Mouse (Mus musculus) lung, embryonic 14.5 days (tissue): ENCODE measurements around the gene Fam222b. TPM values are rescaled to one million over a fixed set of nuclear protein-coding genes. Genes with fewer than 3 reads are reported as not detected.

Experiments used
- ATAC-seq: fragments of 200-750 bp; cut with Nextera tagmentation; 2 replicates; pipeline ENCODE4 v1.8.0; 2017; ENCODE audit warnings: mild to moderate bottlenecking, moderate TSS enrichment, moderate library complexity; ENCODE audit not compliant: insufficient read depth
- DNase-seq: peaks from one replicate; pipeline ENCODE4 v3.0.0-alpha.2; 2015
- H3K27ac ChIP-seq: fragments of 300-500 bp; sonication (generic); 2 replicates; pipeline ENCODE4 v1.5.1; 2014; ENCODE audit warnings: low read depth, mild to moderate bottlenecking, moderate library complexity
- H3K27me3 ChIP-seq: fragments of 300-500 bp; sonication (generic); 2 replicates; pipeline ENCODE4 v1.6.1; 2014; ENCODE audit warnings: low read length, control low read depth; ENCODE audit not compliant: insufficient read depth
- H3K36me3 ChIP-seq: fragments of 300-500 bp; sonication (generic); 2 replicates; pipeline ENCODE4 v1.6.1; 2014; ENCODE audit warnings: control low read depth; ENCODE audit not compliant: insufficient read depth
- H3K4me1 ChIP-seq: fragments of 300-500 bp; sonication (generic); 2 replicates; pipeline ENCODE4 v1.6.1; 2014; ENCODE audit warnings: antibody characterized with exemption, control low read depth; ENCODE audit not compliant: insufficient read depth
- H3K4me2 ChIP-seq: fragments of 300-500 bp; sonication (generic); 2 replicates; pipeline ENCODE4 v1.6.1; 2014; ENCODE audit warnings: mild to moderate bottlenecking
- H3K4me3 ChIP-seq: fragments of 300-500 bp; sonication (generic); 2 replicates; pipeline ENCODE4 v1.5.1; 2014; ENCODE audit warnings: low read depth, low read length
- H3K9ac ChIP-seq: fragments of 300-500 bp; sonication (generic); 2 replicates; pipeline ENCODE4 v1.6.1; 2014
- H3K9me3 ChIP-seq: fragments of 300-500 bp; sonication (generic); 2 replicates; pipeline ENCODE4 v1.6.1; 2016; ENCODE audit warnings: low read depth, low read length, control low read depth
- CTCF ChIP-seq: IDR thresholded peaks from 2 replicates; pipeline ENCODE4 v1.5.1; 2016; ENCODE audit warnings: antibody characterized with exemption, low read depth
- WGBS: fragments of 180-500 bp; shearing (Covaris S2); extraction: QIAGEN DNeasy Blood & Tissue Kit; methylation state at CpG from one replicate; pipeline ENCODE4 v1.1.7; 2014; 5-methylcytosine and 5-hydroxymethylcytosine counted together
- polyA plus RNA-seq: library from polyadenylated mRNA; unstranded; fragments of >200 nt; fragmentation: Nextera tagmentation; extraction: Ambion mirVana; gene quantifications from 2 replicates; pipeline ENCODE4 v1.2.1, GENCODE M21; 2014

Fam222b gene
- polyA plus RNA-seq, 1 experiment from 2014 or later = 17.8 TPM

DNA sequence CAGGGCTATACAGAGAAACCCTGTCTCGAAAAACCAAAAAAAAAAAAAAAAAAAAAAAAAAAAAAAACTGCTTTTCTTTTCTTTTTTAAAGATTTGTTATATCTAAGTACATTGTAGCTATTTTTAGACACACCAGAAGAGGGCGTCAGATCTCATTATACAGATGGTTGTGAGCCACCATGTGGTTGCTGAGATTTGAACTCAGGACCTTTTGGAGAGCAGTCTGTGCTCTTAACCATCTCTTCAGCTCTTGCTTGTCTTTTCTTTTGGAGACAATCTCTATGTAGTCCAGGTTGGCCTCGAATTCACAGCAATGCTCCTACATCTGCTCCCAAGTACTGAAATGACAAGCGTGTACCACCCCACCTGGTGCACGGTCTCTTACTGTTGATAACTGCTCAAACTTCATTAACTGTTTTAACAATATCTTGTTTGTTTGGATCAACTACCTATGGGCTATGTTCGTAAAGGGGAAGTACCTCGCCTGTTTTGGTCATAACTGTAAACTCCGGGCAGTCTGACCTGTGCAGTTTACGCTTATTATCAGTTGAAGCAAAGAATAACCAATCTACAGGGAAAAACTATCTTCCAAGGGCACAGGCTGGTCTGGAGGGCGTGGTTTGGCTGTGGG is 81.4 kb downstream of the Fam222b start:
- ATAC-seq (peak; percentile 37; the same call in 1 of the 2 replicates), DNase-seq (peak; percentile 50)
- no peaks in the 10 kb centered on the region for H3K9me3 ChIP-seq
- H3K4me3 ChIP-seq = peak overlapping the region; percentile 59
- no peaks in the 10 kb centered on the region for H3K4me1 ChIP-seq
- peaks cover 16% of the 10 kb centered on the region for H3K36me3 ChIP-seq
- peak; percentile 31 for TF ChIP-seq CTCF
- WGBS = 2% methylated on average over 9 of the region's 10 CpGs
- H3K4me2 ChIP-seq = peak overlapping the region; percentile 96
- H3K27me3 ChIP-seq = no peaks in the 10 kb centered on the region
- no peak overlapping the region for H3K9ac ChIP-seq
- H3K27ac ChIP-seq = peak overlapping the region; percentile 97

DNA sequence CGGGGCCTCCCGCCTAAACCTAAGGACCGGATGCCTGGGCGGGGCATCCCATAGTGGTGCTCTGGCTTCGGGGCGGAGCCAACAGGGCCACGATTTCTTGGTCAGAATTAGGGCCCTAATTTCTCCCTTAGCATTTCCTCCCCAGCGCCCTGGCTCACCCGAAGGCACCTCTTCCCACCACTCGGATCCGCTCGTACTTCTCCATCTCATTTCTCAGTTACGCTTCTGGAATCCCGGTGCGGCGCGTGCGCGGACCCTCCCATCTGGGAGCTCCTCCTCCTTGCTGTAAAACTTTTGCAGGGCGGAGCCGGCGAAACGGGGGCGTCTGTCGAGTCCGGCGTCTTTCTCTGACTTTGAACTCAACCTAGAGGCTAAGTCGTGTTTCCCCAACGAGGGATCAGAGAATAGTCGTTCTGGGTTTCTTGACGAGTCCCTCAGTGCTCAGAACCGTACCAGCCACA is 82.0 kb downstream of the Fam222b start, which contains the start of the genes Nek8 and Tlcd1:
Gene Nek8, minus strand, starts transcription at position 274 of the 461 bp plus-strand sequence.
Gene Tlcd1, plus strand, starts transcription at position 310 of the 461 bp plus-strand sequence.
- no peak for TF ChIP-seq CTCF
- H3K27ac ChIP-seq = peak within 1 kb of the TSS; percentile 97
- H3K9me3 ChIP-seq = no peaks in the 10 kb centered on the region
- peak within 1 kb of the TSS; percentile 51 for H3K9ac ChIP-seq
- no peaks in the 10 kb centered on the region for H3K27me3 ChIP-seq
- under 1% methylated on average over 32 of the region's 32 CpGs for WGBS
- no peaks in the 10 kb centered on the region for H3K4me1 ChIP-seq
- peak; percentile 10; the same call in 1 of the 2 replicates for ATAC-seq
- peak; percentile 98 for DNase-seq
- peak within 1 kb of the TSS; percentile 59 for H3K4me3 ChIP-seq
- H3K4me2 ChIP-seq = peak within 1 kb of the TSS; percentile 96
- peaks cover 21% of the 10 kb centered on the region for H3K36me3 ChIP-seq

DNA sequence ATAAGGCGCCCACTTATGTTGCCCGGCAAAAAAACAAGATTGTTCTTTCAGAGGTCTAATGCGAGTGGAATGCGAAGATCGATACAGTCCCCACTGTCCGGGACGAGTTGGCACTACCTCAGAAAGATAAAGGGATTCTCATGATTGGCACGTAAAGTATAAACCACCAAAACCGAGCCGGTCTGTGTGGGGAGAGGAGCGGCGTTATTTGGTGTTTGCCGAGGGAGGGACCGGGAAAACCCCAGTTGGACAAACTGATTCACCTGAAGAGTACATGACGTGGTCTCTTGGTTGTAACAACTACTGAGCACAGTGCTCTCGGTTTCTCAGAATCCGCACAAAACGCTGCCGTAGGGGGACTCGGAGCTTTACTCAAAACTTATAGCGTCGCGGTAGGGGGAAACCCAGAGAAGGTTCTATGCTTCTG is 82.5 kb downstream of the Fam222b start:
- DNase-seq = peak; percentile 31
- peak overlapping the region; percentile 97 for H3K27ac ChIP-seq

DNA sequence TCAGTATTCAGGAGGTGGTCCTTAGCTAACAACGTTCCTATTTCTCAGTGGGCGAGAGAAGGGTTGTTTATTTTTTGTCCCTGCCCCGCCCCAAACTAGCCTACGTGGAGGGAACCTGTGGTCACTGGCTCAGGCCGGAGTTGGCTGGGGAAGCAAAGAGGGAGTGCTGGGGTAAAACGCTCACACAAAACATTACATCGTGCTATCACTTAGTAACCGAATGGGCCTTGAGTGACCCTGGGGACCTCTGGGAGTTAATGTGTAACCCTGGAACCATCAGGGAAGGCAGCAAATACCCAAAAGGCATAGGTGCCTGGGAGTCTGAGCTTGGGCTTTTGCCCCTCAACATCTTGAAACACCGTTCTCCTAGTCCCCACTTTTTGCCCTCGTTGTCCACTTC is 83.0 kb downstream of the Fam222b start:
- TF ChIP-seq CTCF = no peak
- Histone ChIP-seq H3K4me3 (peak overlapping the region; percentile 59), H3K36me3 (peaks cover 31% of the 10 kb centered on the region), H3K9me3 (no peaks in the 10 kb centered on the region), H3K4me2 (peak overlapping the region; percentile 96), H3K9ac (peak overlapping the region; percentile 51; the same call in 1 of the 2 replicates), H3K27me3 (no peaks in the 10 kb centered on the region), H3K4me1 (peaks cover 6% of the 10 kb centered on the region; the same call in 1 of the 2 replicates), H3K27ac (peak overlapping the region; percentile 97)
- peak; percentile 8; the same call in 1 of the 2 replicates for ATAC-seq
- WGBS = under 1% methylated on average over 10 of the region's 10 CpGs
- peak; percentile 72 for DNase-seq

More for the DNA sequence above, 82.5 kb downstream of the Fam222b start:
- H3K4me2 ChIP-seq = peak overlapping the region; percentile 96
- H3K4me1 ChIP-seq = 0 out of 2 replicates have a peak, but pooled peaks cover 2% of the 10 kb centered on the region
- no peak for TF ChIP-seq CTCF
- H3K27me3 ChIP-seq = no peaks in the 10 kb centered on the region
- H3K4me3 ChIP-seq = peak overlapping the region; percentile 59
- peak overlapping the region; percentile 51 for H3K9ac ChIP-seq
- H3K36me3 ChIP-seq = peaks cover 26% of the 10 kb centered on the region
- no peaks in the 10 kb centered on the region for H3K9me3 ChIP-seq
- WGBS = under 1% methylated on average over 23 of the region's 23 CpGs
- no peak for ATAC-seq

DNA sequence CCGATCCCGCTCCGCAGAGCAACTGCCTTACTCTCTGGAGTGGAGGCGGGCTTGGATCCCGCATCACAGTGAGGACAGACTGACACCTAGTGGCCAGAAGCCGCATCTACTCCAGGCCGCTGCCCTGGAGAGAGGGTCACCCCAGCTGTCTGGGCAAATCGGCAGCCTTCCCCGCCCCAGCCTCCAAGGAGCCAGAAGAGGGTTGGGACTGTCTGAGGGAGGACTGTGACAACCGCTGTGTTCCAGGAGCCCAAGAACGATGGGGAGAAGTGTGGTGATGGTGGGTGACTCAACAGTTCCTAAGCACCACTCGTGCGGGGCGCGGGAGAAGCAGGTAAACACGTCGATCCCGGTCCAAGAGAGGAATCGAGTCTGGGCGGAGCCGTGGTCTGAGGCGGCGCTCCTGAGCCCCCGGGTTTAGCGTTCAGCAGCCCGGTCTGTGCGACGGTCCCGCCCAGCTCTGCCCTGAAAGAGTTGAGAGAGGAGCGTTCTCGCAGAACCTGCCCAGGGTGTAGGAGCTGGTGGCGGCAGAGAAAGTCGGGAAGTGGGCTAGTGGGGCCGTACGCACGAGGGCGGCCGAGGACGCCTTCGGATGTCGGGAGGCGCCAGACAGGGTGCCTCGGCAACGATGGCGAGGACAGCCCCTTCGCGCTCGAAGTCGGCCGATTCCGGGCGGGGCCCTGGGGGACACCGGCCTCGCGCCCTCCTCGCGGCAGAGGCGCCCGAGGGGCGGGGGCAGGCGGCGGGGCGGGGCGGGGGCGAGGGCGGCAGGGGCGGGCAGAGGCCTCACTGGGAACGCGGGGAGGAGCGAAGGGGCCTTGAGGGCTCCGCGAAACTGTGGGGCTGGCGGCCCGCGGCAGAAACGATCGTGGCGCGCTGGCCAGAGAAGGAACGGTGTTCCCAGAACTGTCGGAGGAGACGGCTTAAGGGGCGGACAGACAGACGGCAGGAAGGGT is 83.7 kb downstream of the Fam222b start:
- TF ChIP-seq CTCF = peak; percentile 99
- peak overlapping the region; percentile 96 for H3K4me2 ChIP-seq
- H3K36me3 ChIP-seq = peaks cover 33% of the 10 kb centered on the region

DNA sequence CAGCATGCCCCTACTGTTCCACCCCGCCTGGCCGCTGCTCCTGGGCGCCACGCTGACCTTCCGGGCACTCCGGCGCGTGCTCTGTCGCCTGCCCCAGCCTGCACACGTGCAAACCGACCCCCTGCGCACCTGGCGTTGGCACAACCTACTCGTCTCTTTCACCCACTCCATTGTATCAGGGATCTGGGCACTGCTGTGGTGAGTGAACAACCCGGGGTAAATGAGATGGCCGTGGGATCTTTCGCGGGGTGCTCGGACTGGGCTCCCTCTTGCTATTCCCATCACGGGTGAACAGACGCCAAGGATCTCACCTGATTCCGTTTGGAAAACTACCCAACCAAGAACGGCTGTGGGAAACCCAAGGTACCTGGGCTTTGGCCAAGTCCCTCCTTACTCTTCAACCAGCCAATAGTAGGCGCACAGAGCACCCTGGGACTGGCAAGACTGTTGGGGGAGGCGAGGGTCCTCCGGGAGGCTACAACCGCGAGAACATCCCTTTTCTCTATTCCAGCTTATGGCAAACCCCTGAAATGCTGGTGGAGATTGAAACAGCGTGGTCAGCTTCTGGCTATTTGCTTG is 84.5 kb downstream of the Fam222b start:
- peak; percentile 91 for DNase-seq
- peaks cover 6% of the 10 kb centered on the region; the same call in 1 of the 2 replicates for H3K4me1 ChIP-seq
- TF ChIP-seq CTCF = no peak; the same call in 1 of the 2 replicates

More for the DNA sequence above, 83.7 kb downstream of the Fam222b start:
- Histone ChIP-seq H3K4me3 (peak overlapping the region; percentile 59), H3K9me3 (no peaks in the 10 kb centered on the region), H3K27me3 (no peaks in the 10 kb centered on the region), H3K4me1 (peaks cover 6% of the 10 kb centered on the region; the same call in 1 of the 2 replicates), H3K9ac (peak overlapping the region; percentile 77), H3K27ac (peak overlapping the region; percentile 97)
- under 1% methylated on average over 82 of the region's 84 CpGs for WGBS
- peak; percentile 100 for DNase-seq
- peak; percentile 85 for ATAC-seq

More for the DNA sequence above, 84.5 kb downstream of the Fam222b start:
- Histone ChIP-seq H3K27ac (peak overlapping the region; percentile 97), H3K36me3 (peaks cover 33% of the 10 kb centered on the region), H3K9me3 (no peaks in the 10 kb centered on the region), H3K4me3 (peak overlapping the region; percentile 59), H3K27me3 (no peaks in the 10 kb centered on the region), H3K4me2 (peak overlapping the region; percentile 96), H3K9ac (peak overlapping the region; percentile 77)
- WGBS = under 1% methylated on average over 29 of the region's 29 CpGs
- 0 out of 2 replicates have a peak, but pooled peaks have one; percentile 10 for ATAC-seq
